Mouse (Mus musculus) frontal cortex, postnatal 10 days (tissue): ENCODE measurements around the gene Nck1.

Source experiments
- DNase-seq, 2 experiments: peaks; one replicate each; pipeline ENCODE4 v3.0.0; 2022; ENCODE audit warnings: low spot score in 2 of 2, mixed read lengths in 1 of 2

The Nck1 gene

DNA sequence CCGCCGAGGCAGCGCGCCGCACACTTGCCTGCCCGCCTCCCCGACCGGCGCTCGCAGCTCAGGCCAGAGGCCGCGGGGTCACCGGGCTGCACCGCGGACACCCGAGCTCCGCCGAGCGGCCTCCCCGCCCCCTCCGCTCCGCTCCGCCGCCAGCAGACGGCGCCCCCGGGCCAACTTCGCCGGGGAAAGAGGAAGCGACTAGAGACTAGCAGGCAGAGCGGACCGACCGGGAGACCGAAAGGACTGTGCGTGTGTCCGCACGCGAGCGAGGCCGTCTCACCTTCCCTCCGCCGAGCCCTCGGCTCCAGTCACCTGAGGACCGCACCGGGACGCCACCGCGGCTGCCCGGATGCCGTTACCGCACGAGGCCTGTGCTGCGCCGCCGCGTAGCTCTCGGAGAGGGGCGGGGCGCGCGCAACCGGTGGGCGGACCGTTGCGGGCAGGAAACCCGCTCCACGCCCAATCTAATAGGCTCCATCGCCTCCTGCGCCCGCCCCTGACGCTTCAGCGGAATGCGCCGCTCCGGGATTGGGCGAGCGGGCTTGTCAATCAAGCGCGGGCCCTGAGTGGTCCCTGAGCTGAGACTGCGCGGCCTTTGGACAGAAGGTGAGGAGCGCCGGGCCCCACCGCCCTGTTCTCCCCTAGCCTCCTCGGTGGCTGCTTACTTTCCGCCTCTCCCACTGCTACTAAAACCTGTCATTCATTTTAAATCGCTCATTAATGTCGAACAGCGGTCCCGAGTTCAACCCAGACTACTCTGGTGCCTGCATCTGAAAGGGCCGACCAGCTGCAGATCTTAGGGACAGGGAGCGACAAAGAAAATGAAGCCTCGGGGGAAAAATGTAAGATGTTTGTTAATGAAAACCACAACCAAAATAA, at the start of gene Nck1:
TSS of gene Nck1 (minus strand) at position 420 of the 879 bp plus-strand sequence.
- DNase-seq: peak; percentile 98 to 100

DNA sequence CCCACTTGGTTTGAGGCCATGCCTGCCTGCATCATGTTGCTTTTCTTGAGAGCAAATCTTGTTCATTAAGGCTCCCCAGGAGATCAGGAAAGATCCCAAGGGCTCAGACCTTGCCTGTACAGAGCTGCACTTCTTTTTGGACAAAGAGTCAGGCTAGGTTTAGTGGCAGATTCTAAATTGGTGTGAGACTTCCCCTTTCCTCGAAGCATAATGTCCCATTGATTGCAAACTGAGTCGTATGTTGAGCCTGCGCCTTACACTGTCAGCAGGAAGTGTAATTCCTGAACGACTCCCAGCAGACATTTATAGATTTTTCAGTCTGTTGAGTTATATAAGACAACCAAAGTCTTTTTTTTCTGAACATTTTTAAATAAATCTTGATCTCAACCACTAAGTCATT, 44.5 kb upstream of the Nck1 start:
- no peak for DNase-seq

DNA sequence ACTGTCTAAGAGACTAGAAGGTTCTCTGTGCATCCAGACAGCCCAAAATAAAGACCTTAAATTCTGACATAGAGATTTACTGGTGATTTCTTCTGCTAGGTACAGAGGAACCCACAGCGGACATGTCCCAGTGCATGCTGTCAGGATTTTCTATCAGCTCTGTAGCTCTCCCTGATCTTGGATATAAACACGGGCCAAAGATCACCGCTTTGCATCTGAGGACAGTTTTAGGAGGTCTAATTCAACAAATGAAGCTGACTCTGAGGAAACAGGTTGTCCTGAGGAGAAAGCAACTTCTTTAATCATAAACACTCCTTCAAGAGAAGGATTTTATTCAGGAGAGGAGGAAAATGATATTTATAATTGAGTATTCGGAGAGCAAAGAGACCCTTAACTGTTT, 38.1 kb upstream of the Nck1 start:
- DNase-seq: no peak

DNA sequence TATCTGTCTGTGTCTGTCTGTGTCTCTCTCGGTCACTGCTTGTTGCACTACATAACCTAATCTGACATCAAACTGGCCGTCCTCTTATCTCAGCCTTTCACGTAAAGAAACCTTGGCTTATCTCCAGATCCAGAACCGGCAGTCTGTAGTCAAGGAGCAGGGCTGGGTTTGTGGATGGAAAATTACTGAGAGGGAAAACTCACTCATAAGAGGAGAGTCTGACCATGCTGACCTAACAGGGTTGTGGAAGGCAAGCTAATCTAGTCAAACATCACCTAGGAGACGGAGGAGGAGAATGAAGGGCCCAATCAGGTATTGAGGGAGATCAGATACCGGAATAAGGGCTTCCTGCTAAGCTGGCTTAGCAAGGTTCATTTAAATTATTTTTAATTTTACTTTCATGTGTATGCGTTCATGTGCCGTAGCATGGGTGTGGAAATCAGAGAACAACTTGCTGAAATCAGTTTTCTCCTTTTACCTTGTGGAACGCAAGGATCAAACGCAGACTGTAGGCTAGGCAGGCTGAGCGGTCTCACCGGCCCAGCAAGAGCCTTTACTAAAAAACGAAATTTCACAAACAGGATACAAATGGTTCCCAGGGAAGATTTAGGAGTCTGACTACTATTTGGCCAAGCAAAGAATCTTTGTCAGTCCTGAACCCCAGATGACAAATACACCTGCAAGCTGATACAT, 37.1 kb upstream of the Nck1 start:
- no peak for DNase-seq

DNA sequence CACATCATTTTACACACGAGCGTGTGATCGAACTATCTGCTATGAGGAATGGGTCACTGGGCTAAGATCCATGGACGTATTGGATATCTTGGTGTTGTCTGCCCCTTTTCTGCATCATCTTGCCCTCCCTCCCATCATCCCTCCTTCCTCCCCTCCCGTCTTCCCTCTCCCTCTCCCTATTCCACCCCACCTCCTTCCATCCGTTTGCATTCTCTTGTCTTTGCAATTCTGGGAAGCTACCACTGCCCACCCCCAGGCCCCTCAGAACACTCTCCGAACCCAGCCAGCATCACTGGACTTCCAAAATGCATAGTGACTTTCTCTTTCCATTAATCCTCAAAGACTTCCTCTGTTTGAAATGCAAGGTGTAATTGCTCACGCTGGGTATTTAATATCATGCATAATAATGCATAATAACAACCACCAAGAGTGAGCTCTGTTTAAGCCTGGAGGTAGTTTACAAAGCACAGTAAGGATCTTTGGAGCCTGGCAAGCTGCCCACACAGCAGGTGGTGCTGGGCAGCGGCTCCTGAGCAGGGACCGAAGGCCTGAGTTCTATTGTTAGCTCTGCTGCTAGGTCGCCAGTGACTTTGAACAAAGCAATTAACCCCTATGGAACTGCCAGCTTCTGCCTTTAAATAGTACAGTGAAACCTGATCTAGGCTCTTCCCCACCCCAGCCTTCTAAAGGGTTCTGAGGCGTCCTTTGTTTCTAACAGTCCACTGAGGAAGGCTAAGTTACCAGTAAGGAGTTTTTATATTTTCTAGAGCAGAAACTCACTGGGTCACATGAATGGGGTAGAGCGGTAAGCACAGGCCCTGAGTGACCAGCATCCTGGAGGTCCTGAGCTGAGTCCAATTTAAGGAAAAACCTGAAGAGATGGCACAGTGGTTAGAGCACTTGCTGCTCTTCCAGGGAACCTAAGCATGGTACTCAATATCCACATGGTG, 35.9 kb upstream of the Nck1 start:
- DNase-seq: no peak

DNA sequence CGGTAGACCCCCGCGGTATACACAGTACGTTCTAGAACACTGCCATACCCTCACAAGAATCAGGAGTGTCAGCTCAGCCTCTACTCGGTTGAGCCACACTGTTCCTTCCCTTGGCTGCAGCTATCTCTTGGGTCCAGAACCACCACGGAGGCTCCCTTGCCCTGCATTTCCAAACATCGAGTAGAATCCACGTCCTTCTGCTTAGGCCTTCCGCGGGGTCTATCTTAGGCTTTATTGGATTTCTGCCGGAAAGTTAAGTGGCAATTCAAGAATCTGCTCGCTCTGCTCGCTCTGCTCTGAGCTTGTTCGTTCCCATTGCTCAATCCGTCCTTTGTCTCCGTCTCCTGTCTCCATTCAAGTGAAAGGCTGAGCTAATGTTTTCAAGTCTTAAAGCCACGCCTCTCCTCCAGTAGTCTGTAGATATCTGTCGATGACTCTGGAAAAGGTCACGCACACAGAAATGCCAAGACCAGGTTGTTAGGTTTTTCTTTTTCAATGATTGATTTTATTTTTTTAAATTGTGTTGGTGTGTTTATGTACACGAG, 34.3 kb upstream of the Nck1 start:
- no peak for DNase-seq

DNA sequence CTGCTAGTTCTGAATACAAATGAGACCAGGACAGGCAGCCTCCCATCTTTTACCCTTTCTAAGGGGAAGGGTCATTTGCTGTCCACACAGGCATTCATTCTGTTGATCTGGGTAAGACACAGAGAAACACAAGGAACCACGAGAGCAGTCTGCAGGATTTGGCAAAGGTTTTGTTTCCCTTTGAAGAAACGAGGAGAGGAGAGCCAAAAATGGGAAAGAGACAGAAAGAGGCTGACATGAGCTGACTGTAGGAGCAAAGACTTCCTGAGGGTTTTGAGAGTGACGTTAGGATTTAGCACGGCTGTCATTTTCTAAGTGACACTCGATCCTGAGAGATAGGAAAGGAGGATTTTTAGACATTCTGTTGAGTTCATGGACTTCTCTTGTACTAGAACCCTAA, 28.0 kb upstream of the Nck1 start:
- no peak for DNase-seq

DNA sequence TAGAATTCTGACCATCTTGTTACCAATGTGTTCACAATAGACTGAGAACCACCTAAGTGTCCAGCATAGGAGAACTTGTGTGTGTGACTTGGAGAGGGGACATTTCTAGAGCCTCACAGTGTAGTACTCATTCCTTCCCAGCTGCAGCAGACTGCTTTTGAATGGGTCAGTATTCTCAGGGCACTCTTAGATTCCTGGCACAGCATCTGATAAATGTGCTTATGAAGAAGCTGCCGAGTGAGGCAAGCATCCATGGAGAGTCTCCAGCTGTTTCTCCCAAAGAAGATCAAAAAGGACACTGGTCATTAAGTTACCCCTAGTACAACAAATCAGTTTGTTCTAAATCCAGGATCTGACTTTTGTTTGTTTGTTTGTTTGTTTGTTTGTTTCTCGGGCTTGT, 27.4 kb upstream of the Nck1 start:
- DNase-seq: no peak

DNA sequence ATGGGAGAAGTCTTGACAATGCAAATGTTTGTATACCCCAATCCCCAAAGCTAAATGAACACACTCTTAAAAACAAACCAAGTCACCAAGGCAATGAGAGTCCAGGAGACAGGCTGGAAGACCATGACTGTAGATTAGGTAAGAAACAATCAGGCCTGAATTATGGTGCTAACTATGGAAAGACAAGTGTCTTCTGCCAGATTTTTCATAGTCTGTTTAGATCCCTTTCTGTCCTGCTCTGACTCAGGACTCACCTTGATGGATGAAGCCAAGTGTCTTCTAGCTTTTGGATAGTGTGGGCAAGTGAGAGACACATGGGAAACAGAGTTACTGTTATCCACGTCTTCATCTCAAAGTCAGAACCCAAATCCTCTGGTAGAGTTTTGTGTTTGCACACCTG, 25.6 kb upstream of the Nck1 start:
- DNase-seq: no peak

DNA sequence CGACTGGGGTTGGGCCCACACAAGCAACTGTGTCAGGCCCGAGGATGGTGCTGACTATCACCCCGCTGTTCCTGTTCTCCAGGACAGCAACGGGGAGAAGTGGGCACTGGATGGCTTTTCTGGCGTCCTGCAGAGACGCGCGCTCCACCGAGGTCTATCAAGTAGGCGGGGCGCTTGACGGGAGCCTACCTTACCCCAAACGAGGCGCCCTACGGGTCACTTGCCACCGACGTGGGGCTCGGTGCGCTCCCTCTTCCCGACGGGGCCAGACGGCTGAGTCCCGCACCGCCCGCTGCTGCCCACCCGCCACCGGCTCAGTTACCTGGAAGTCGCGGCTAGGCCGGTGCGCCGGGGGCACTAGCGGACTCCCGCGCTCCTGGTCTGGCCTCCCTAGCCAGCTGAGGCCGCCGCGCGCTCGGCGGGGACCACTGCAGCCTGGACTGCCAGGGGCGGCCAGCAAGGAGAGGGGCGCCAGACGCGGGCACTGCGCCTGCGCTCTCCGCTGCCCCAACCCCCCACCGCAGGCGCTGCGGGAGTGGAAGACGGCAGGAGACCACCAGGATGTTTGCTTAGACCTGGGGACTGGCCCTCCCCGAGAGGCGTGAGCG, 24.8 kb upstream of the Nck1 start, which contains the start of gene Slc35g2:
TSS of gene Slc35g2 (minus strand) at position 465 of the 608 bp plus-strand sequence.
- DNase-seq: peak; percentile 45 to 48

DNA sequence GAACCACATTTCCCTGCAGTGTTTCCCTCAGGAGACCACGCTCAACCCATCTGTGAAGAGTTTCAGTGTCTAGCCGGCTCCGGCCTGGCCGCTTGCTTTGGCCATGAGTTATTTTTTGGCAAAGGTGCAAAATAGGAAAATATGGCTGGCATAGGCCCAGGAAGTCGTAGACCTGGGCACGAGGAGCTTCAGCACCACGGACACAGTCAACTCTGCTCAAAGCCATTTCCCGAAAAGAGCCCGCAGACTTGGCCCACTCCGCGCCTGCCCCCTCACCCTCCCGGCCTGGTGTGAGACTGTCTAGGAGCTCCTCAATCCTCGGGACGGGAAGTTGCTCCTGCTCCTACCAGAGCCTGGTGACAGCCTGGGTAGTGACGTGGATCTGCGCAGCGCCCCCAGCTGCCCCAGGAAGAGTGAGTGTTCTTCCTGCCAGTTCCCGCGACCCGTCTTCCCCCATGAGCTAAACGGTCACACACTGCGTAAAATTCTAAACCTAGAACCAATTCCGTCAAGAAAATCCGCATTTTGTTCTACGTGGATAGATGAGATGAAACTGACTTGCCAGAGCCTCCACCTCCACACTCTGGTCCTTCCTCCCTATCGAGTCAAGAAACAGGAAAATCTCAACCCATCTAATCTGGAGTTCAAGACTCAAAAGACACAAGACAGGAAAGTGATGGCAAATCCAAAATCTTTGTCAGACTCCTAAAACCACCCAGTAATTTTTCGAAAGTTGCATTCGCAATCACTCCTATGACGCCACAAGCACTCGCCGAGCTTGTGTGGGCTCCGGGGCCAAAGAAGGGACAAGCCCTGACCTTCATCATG, 24.1 kb upstream of the Nck1 start:
- DNase-seq: peak; percentile 20 to 27

DNA sequence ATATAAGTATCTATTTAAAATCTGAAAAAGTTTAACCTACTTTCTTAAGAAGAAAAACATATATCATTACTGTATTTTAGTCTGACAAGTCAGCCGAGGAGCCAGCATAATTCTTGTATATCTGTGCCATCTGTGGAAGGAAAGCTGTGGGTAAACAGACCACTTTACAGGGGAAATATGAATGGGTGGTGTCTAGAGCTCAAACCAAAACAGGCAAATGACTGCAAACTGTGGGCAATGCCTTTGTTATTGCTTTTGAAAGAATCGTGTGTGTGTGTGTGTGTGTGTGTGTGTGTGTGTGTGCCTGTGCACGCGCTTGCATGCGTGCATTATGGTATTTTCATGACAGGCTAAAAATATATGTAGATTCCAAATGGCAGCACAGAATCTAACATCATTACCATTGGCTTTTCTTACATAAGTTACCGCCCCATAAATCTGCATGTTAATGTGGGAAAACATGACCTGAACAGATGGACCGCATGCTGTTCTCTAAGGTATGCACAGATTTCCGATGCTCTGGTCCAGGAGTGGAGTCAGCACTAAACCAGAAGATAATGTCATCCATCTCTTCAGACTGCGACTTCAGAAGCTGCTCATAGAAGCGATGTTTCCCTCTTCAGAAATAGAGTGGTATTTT, 14.4 kb upstream of the Nck1 start:
- no peak for DNase-seq

DNA sequence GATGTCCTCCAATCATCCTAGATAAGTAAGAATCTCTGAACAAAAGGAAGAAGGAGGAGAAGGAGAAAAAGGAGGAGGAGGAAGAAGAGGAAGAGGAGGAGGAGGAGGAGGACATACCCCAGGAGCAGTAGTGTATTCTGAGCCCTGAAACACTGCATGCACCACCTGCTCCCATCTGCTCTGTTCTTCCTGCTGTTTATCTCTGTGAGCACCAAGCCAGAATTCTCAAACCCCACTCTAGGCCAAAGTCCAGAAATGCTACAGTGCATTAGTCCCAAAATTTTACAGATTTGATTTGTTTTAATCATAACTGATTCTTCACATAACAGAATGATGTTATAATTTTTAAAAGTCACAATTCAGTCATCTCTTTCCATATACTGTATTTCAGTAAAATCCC, 13.1 kb upstream of the Nck1 start:
- DNase-seq: no peak

DNA sequence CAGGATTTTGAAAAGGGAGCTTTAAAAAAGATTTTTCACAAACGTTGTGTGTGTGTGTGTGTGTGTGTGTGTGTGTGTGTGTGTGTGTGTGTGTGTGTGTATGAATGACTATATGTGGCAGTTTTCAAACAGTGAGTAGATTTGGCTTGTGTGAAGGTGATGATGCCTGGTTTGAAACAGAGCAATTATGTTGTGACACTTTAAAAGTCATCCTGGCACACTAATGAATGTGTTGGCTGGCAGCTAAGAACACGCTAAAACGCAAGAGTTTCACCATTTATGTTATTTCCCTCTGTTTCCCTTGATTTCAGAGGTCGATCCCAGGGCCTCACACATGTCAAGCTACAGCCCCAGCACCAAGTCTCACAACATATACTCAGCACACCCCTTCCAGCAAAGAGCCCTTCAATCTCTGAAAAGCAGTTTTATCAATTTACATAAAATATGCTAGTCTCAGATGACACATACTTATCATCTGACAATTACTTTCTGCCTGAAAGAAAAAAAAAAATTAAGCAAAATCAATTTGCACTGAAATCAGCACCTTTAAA, 12.2 kb upstream of the Nck1 start:
- no peak for DNase-seq

DNA sequence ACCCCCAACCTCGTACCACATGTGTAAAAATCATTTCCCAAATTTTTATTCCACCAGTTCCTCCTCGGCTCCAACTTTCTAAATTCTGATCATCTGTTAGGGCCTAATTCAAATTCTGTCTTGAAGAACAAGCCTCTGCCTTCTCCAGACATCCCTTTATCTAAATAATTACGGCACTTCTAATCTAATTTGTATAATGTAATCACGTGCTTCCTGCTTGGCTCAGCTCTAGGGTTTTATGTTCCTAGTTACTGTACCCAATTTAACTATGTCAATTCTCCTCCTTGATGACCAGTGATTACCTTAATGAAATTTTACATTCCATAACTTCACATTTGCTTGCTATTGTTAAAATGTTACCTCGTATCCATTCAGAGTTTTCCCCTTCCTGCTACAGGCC, 9.8 kb upstream of the Nck1 start:
- no peak for DNase-seq

DNA sequence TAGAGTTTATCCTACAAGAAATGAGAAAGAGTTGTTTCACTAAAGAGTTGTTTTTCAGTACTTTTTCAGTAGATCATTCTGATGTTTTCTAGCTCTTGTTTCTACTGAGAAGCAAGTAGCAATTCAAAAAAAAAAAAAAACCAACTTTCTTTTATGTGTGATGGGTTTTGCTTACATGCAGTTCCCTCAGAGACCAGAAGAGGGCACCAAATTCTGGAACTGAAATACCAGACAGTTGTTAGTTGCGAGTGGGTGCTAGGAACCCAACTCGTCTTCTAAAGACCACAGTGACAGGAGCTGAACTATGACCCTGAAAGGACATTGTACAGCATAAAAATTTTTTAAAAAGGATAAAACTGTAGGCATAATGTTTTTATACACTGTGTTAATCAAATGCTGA, 2.4 kb upstream of the Nck1 start:
- no peak for DNase-seq

DNA sequence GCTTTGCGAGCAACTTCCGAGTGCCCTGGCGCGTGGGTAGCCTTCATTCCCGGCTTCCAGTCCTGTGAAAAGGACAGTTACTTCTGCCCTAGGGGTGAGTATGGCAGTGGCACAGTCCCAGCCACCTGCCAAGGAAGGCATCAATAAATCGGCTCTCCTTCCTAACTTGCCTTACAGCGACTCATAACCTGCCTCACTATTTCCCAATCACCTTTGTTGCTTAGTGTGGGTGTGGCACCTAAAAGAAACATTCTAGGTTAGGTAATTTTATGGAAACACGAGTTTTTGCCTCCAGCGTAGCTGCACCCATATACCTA, 618 bp upstream of the Nck1 start:
- DNase-seq: no peak

DNA sequence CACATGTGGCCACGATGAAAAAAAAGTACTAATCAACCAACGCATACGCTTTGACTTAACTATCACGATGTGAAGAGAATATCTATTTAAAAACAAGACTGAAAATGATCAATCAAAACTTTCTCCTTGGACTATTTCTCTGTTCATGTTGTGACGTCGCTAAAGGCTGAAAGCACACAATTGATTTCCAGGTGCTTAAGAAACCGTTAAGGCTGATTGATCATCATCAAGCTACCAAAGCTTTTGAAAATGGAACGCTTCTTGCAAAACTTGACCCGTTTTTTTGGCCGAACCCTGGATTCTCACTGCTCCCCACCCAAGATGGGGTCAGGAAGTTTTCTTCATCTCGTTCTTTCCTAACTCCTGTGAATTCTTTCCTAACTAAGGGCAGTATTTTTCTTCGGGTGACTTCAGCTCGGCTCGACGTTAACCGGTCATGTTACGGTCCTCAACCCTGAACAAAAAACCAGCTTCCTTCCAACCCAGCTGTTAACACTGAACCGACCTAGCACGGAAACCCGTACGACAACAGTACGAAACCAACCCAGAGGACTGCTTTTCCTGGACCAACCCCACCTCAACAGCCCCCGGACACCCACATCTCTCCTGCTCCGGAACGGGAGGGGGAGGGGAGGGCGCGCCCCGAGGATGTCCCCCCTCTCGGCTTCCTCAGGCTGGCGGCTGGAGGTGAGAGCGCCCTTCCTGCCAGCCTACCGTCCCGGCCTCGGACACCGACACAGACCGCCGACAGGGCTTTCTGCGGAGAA, 803 bp downstream of the Nck1 start:
- DNase-seq: no peak
